Mouse (Mus musculus) left cerebral cortex, postnatal 25 days (tissue): ENCODE measurements around the gene Esd. TPM values are rescaled to one million over a fixed set of nuclear protein-coding genes. Genes with fewer than 3 reads are reported as not detected.

Source experiments
- DNase-seq, 2 experiments: peaks; one replicate each; pipeline ENCODE4 v3.0.0; 2022; ENCODE audit warnings: low spot score in 2 of 2, mixed read lengths in 1 of 2
- intact Hi-C: fragments of 180-260 bp; cut with DNase I; formaldehyde crosslinking; loops from one replicate; pipeline ENCODE4 v1.15.1; 2025
- total RNA-seq, 2 experiments: library from RNA; stranded (reverse); gene quantifications; 2 replicates each; pipeline ENCODE4 v1.2.3; 2021

The Esd gene
- 10 to 100 TPM; 87.9 to 88.9 TPM for total RNA-seq

DNA sequence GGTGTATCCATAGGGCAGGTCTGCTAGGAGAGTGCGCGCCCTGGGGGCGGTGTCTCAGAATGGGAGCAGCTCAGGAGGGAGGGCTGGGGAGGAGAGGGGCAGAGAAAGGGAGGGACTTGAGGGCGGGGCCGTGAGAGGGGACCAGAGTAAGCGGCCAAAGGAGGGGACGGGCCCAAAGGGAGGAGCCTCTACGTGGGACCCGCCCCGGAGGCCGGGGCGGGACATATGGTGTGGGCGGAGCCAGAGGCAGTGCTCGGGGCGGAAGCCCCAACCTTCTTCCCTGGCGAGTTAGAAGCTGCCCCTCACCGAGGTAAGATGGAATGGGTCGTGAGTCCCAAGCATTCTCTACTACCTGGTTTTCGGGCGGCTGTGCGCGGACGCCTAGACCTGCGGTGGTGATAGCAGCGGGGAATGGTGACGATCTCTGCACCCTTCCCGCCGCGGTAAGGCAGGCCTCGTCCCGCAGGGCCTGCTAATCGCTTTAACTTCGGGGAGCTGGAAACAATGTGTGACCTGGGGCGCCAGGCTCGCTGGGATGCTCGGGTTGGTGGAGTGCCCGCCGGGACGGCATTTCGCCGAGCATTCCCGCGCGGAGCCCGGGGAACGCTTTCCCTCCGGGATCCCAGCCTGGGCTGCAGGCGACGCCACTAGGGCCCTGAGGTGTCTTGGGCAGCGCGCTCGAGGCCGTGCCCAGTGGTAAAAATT lies at the start of gene Esd:
TSS of gene Esd (plus strand) at position 219 of the 705 bp plus-strand sequence.
- DNase-seq = peak; percentile 84 to 93
- intact Hi-C loops = no loop called here

- intact Hi-C loops = no loop called here
- no peak for DNase-seq
Measured at GRCm38 (mm10) chr14:74684298-74684978, 47.7 kb upstream of the Esd start.

DNA sequence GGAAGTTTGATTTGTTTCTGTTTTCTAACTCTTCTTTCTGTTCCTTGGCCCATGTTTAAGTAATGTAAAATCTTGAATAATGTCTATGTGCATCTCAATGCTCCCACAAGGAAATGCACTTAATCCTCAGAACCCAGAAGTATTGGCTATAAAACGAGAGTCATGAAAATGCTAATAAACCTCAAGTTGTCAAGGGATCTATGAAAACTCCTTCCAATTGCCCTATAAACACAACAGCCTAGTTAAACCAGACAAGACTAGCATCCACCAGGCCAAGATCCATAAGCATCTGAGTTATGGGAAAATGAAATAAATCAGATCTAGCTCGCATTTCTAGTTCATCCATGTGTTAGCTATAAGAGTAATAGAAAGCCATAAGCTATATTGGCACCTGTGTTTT lies 40.1 kb upstream of the Esd start:
- intact Hi-C loops = no loop called here
- no peak for DNase-seq

GRCm38 (mm10) chr14:74696766-74697165 lies 35.3 kb upstream of the Esd start:
- no peak for DNase-seq
- intact Hi-C loops = no loop called here

- intact Hi-C loops = no loop called here
- no peak for DNase-seq
Measured at GRCm38 (mm10) chr14:74697432-74697831, 34.7 kb upstream of the Esd start.

DNA sequence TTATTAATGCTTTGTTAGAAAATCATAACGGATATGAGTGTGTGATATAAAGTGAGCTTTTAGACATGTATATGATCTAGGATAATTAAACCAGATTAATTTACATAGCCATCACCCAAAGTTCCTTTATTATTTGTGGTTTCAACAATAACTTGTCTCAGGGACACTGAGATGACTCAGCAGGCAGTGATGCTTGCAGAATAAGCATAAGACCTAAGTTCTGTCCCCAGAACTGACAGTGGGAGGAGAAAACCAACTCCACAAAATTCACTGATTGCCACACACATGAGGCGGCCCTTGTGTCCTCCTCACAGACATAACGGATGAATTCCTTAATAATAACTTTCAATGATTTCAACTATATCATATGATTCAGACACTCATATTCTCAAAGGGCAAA lies 32.9 kb upstream of the Esd start:
- intact Hi-C loops = no loop called here
- DNase-seq = no peak

GRCm38 (mm10) chr14:74703930-74704329 lies 28.2 kb upstream of the Esd start:
- intact Hi-C loops = loop anchor here (10.0 kb wide), 1 partner anchor 1009 kb away; no protein-coding TSS in a partner anchor
- DNase-seq = no peak

GRCm38 (mm10) chr14:74709054-74709453 lies 23.0 kb upstream of the Esd start:
- intact Hi-C loops = loop anchor here (2.0 to 10.0 kb wide), 3 partner anchors 932 to 1182 kb away; partner anchors contain the start of gene Sucla2
- peak; percentile 45 to 74 for DNase-seq

- DNase-seq = no peak
- intact Hi-C loops = loop anchor here (5.0 kb wide), 1 partner anchor 1196 kb away; the partner anchor contains the start of gene Sucla2
Measured at GRCm38 (mm10) chr14:74723541-74723940, 8.6 kb upstream of the Esd start.

DNA sequence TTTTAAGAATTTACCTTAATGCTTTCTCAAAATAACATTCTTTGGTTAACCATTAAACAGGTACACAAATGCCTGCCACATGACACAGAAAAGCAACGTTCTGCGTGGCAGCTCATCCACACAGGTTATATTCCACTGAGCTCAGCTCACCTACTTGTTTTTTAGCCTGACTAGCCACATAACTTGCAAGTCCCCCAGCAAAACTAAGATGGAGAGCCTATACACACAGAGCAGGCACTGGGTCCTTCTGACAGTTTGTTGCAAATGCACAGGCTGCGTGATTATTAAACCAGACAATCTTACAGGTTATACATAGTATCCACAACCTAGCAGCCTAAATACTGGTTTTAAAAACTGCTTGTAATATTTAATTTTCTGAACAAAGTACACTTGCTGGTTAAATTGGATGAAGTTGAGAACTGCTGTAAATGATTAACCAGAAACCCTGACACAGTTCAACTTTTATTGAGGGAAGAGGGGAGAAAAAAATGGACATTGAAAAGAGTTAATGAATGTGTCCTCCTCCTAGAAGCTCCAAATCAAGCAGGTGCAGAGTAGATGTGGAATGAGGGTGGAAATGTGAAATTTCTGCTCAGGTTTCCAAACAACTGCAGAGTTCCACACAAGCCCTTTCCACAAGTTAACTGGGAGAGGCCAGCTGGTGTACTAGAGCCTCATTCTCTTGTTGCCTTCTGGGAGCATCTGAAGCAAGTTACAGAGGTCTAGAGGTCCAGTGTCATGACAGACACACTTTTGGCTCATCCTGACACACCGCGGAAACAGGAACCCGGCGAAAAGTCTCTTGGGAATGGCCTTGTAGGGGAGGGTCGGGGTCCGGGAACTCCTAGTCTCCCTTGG lies 647 bp upstream of the Esd start:
- no peak for DNase-seq
- intact Hi-C loops = no loop called here

GRCm38 (mm10) chr14:74733397-74733796 lies 1.3 kb downstream of the Esd start:
- DNase-seq = no peak
- intact Hi-C loops = no loop called here

DNA sequence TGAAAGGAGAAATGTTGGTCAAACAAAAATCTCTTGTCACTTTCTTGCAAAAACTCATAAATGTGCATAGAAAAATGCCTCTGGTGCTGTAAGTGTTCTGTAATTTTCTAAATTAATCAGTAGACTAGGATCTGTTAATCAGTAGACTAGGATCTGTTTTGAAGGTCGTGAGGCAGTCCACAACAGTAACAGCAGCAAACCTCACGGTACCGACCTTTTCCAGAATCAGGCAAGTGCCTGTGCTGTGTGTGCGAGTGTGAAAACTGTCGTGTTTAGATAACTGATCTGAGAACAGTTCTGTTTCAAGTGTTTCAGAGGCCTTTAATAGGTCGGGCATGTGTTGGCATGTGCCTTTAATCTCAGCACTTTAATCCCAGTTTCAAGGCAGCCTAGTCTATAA lies 3.4 kb downstream of the Esd start:
- no peak for DNase-seq
- intact Hi-C loops = no loop called here

GRCm38 (mm10) chr14:74736850-74737249 lies 4.8 kb downstream of the Esd start:
- no peak for DNase-seq
- intact Hi-C loops = no loop called here

DNA sequence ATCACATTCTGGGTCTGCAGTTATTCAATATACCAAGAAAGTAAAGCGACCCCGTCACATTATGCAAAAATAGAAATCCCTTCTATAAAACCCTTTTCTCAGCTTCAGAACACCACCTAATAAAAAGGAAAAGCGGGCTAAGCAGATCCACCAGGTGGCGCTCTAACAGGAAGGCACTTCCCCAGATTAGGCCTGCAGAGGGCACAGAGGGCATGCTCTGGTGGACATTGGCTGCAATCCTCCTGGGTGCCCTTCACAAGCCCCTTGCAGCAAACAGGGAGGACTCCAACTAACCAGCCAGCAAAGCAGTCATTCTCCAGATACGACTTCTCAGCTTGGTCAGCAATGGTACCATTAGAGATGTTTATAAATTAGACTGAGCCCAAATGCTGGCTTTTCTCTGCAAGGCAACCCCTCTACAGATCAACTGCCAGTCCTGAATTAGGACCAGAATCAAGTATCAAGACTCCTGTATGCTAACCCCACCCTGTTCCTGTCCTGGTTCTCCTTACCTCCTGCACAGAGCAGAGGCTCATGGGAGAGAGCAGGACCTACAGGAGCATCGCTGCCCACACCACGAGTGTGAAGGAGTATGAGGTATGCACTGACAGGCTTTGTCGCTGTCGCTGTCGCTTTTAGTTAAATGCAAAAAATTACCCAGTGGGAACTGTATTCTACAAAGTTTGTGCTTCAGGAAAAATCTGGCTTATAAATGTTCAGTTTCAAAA lies 32.3 kb downstream of the Esd start:
- DNase-seq = peak; percentile 52 to 55
- intact Hi-C loops = loop anchor here (1.0 to 2.0 kb wide), 2 partner anchors 184 to 226 kb away; no protein-coding TSS in a partner anchor

- intact Hi-C loops = no loop called here
- DNase-seq = no peak
Measured at GRCm38 (mm10) chr14:74767892-74768291, 35.8 kb downstream of the Esd start.

DNA sequence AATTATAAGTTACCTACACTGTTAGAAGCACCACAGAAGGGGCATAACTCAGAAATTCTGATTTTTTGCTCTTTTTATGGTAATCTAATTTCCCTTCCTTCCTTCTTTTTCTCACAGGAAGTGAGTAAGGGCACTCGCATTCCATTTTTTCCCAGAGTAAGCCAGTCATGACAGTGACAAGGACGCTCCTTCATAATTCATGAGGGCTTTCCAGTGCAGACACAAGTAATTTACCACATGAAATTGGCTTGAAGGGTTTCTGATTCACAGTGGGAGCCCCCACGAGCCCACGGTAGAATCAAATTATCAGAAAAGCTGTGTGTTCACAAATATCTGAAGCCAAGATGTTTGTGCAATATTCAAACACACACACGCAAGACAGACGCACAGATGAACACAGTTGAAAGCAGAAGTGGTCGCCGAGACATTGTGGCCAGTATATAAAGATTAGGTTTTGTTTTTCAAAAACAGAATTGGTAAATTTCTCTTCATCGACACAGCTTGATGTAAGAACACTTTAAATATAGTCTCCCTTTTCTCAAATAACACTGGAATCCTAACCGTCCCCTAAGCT lies 42.0 kb downstream of the Esd start:
- DNase-seq = no peak
- intact Hi-C loops = no loop called here

DNA sequence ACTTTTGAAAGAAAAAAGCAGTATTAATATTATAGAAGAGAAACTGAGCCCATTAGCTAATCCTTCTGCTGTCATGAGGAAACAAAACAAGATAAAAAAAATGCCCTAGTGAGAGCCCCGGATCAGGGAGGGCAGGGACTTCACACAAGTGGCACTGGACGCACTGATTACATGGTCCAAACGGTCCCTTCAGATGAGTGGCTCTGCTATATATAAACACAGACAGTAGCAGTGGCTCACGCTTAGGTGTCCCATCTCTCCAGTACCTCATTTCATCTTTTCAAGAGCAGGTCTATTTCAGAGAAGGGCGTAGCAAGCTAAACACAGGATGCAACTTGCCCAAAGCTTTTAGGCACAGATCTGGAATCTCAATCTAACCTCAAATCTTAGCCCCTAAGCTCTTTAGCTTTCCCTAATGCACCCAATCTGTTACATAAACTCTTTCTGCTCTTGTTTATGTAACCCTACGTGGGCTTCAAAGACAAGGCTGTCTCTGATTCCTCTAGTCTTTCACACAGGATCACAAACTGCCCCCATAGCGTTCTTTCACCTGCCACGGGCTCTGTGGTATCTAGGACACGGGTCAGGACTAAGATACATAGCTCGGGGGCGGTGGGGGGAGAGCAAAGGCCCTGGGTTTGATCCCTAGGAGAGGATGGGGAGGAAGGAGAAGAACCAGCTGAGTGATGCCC lies 52.3 kb downstream of the Esd start:
- intact Hi-C loops = no loop called here
- DNase-seq = no peak

- no peak for DNase-seq
- intact Hi-C loops = no loop called here
Measured at GRCm38 (mm10) chr14:74787717-74788116, 55.6 kb downstream of the Esd start.

DNA sequence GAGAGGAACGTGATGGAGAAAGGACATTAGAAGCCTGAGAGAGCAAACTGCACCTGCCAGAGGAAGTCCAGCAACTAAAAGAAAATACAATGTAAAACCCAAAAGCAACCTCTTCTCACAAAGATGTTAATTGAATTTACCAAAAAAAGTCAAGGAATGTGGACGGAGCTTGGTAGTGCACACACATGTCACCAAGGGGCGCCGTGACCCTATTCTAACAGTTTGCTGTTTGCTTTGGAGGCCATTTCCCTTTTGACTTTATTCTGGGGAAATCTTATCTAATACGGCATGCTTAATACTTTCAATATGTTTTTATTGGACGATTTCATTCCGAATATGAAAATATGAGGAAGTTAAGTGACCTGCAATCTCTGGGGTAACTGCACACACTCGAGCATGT lies 56.7 kb downstream of the Esd start:
- intact Hi-C loops = no loop called here
- DNase-seq = no peak
